Mouse (Mus musculus) lung, postnatal 0 days (tissue): ENCODE results near the gene Clca3a1. TPM values are rescaled to one million over a fixed set of nuclear protein-coding genes. Genes with fewer than 3 reads are reported as not detected.
"Not testable (repeated sequence)": the region's sequence is repeated elsewhere in the genome, so short reads cannot be mapped to it uniquely, and the experiment has no call there.

Source experiments
- ATAC-seq: fragments of 200-750 bp; cut with Nextera tagmentation; 2 replicates; pipeline ENCODE4 v1.8.0; 2017; ENCODE audit warnings: moderate library complexity
- DNase-seq: peaks from one replicate; pipeline ENCODE4 v3.0.0-alpha.2; 2016; ENCODE audit warnings: low spot score
- H3K27ac ChIP-seq: fragments of 300-500 bp; sonication (generic); 2 replicates; pipeline ENCODE4 v1.5.1; 2014; ENCODE audit warnings: antibody characterized with exemption, mild to moderate bottlenecking, low read length, mixed read lengths
- H3K27me3 ChIP-seq: fragments of 300-500 bp; sonication (generic); replicated peaks from 2 replicates; pipeline ENCODE4 v1.6.1; 2014; ENCODE audit warnings: low read length, mixed read lengths; ENCODE audit not compliant: insufficient read depth
- H3K36me3 ChIP-seq: fragments of 300-500 bp; sonication (generic); 2 replicates; pipeline ENCODE4 v1.6.1; 2014; ENCODE audit warnings: low read length, mixed read lengths; ENCODE audit not compliant: insufficient read depth
- H3K4me1 ChIP-seq: fragments of 300-500 bp; sonication (generic); 2 replicates; pipeline ENCODE4 v1.6.1; 2014; ENCODE audit warnings: antibody characterized with exemption, low read depth, low read length, mixed read lengths; ENCODE audit not compliant: insufficient read depth
- H3K4me2 ChIP-seq: fragments of 300-500 bp; sonication (generic); replicated peaks from 2 replicates; pipeline ENCODE4 v1.6.1; 2014; ENCODE audit warnings: low read depth, mild to moderate bottlenecking, low read length, moderate library complexity, mixed read lengths
- H3K4me3 ChIP-seq: fragments of 300-500 bp; sonication (generic); 2 replicates; pipeline ENCODE4 v1.5.1; 2014; ENCODE audit warnings: low read depth, low read length
- H3K9ac ChIP-seq: fragments of 300-500 bp; sonication (generic); replicated peaks from 2 replicates; pipeline ENCODE4 v1.6.1; 2014; ENCODE audit warnings: low read depth, mild to moderate bottlenecking
- H3K9me3 ChIP-seq: fragments of 300-500 bp; sonication (generic); 2 replicates; pipeline ENCODE4 v1.6.1; 2016; ENCODE audit warnings: low read length, mixed read lengths
- CTCF ChIP-seq: IDR thresholded peaks from 2 replicates; pipeline ENCODE4 v1.5.1; 2016; ENCODE audit warnings: antibody characterized with exemption, mild to moderate bottlenecking
- EP300 ChIP-seq: IDR thresholded peaks from 2 replicates; pipeline ENCODE4 v1.6.1; 2016; ENCODE audit warnings: antibody characterized with exemption, mild to moderate bottlenecking, control low read depth
- WGBS: fragments of 180-500 bp; shearing (Covaris S2); extraction: QIAGEN DNeasy Blood & Tissue Kit; methylation state at CpG from one replicate; pipeline ENCODE4 v1.1.7; 2014; 5-methylcytosine and 5-hydroxymethylcytosine counted together
- polyA plus RNA-seq: library from polyadenylated mRNA; unstranded; fragments of >200 nt; fragmentation: Nextera tagmentation; extraction: Ambion mirVana; gene quantifications from 2 replicates; pipeline ENCODE4 v1.2.1, GENCODE M21; 2015

Clca3a1 gene
- polyA plus RNA-seq: 8.9 and 9.9 TPM in 2 replicates

- Histone ChIP-seq H3K27ac (peak within 1 kb of the TSS; percentile 20), H3K4me1 (no peaks in the 10 kb centered on the region; the same call in 1 of the 2 replicates), H3K9me3 (no peaks in the 10 kb centered on the region), H3K27me3 (no peaks in the 10 kb centered on the region), H3K36me3 (no peaks in the 10 kb centered on the region), H3K4me2 (peak within 1 kb of the TSS; percentile 17), H3K4me3 (peak within 1 kb of the TSS; percentile 8; the same call in 1 of the 2 replicates), H3K9ac (no peak within 1 kb of the TSS)
- WGBS: 29% methylated on average over 10 of the region's 11 CpGs
- TF ChIP-seq CTCF: no peak
- peak; percentile 95 for TF ChIP-seq EP300
- DNase-seq (peak; percentile 81), ATAC-seq (peak; percentile 90)
Observed at GRCm38 (mm10) chr3:144760592-144761309, at the start of gene Clca3a1. TSS of gene Clca3a1 (minus strand) at chr3:144760977.

- not testable (repeated sequence) for DNase-seq
Observed at GRCm38 (mm10) chr3:144808153-144808925, 47.6 kb upstream of the Clca3a1 start.

DNA sequence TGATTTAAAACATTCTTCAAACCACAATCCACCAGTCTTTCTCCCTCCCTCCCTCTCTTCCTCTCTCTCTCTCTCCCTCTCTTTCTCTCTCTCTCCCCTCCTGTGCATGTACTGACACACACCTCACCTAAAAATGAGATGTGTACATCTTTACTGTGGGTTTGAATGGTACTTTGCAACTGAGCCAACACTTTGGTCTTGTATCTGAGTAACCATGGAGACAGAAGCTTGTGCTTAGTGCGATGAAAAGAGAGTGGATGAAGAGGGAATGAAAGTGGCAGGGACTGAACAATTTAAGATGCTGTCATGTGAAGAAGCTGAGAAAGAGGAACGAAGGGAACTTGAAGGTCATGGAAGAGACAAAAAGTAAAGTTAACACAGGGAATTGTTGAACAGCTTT is 45.8 kb upstream of the Clca3a1 start:
- ATAC-seq, H3K27ac ChIP-seq, DNase-seq, H3K9ac ChIP-seq, H3K4me2 ChIP-seq, H3K9me3 ChIP-seq, H3K4me1 ChIP-seq, H3K27me3 ChIP-seq, H3K36me3 ChIP-seq, H3K4me3 ChIP-seq: not testable (repeated sequence)
- WGBS: 47% methylated on average over 2 of the region's 2 CpGs

More at GRCm38 (mm10) chr3:144808153-144808925, 47.6 kb upstream of the Clca3a1 start:
- not testable (repeated sequence) for H3K27me3 ChIP-seq, H3K9ac ChIP-seq, ATAC-seq, H3K4me1 ChIP-seq, H3K4me3 ChIP-seq, H3K4me2 ChIP-seq, H3K27ac ChIP-seq, H3K9me3 ChIP-seq, H3K36me3 ChIP-seq
- 44% methylated on average over 14 of the region's 17 CpGs for WGBS

DNA sequence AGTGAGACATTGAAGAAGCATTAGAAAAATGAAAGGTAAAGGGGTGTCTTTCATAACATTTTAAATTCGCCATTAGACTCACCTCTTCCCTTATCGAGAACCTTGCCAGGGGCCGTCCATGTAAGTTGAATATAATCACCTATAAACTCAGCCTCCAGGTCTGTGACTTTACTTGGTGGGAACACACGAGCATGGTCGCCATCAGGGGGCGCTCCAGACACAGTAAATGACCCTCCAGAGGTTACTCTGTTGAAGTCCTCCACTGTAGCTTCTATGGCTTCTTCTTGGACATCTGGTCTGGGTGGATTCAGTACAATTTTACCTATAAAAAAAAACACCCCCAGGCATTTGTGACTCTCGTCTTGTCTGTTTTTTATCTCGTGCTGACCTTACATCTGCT is 41.1 kb upstream of the Clca3a1 start:
- no peak overlapping the region for H3K4me2 ChIP-seq
- H3K4me1 ChIP-seq: no peaks in the 10 kb centered on the region
- no peak for TF ChIP-seq EP300
- peak; percentile 57 for TF ChIP-seq CTCF
- H3K27me3 ChIP-seq: no peaks in the 10 kb centered on the region
- 34% methylated on average over 8 of the region's 8 CpGs for WGBS
- no peak overlapping the region for H3K4me3 ChIP-seq
- H3K27ac ChIP-seq: no peak overlapping the region
- peak; percentile 21 for DNase-seq
- H3K36me3 ChIP-seq: no peaks in the 10 kb centered on the region
- no peak overlapping the region for H3K9ac ChIP-seq
- no peaks in the 10 kb centered on the region for H3K9me3 ChIP-seq
- ATAC-seq: no peak

DNA sequence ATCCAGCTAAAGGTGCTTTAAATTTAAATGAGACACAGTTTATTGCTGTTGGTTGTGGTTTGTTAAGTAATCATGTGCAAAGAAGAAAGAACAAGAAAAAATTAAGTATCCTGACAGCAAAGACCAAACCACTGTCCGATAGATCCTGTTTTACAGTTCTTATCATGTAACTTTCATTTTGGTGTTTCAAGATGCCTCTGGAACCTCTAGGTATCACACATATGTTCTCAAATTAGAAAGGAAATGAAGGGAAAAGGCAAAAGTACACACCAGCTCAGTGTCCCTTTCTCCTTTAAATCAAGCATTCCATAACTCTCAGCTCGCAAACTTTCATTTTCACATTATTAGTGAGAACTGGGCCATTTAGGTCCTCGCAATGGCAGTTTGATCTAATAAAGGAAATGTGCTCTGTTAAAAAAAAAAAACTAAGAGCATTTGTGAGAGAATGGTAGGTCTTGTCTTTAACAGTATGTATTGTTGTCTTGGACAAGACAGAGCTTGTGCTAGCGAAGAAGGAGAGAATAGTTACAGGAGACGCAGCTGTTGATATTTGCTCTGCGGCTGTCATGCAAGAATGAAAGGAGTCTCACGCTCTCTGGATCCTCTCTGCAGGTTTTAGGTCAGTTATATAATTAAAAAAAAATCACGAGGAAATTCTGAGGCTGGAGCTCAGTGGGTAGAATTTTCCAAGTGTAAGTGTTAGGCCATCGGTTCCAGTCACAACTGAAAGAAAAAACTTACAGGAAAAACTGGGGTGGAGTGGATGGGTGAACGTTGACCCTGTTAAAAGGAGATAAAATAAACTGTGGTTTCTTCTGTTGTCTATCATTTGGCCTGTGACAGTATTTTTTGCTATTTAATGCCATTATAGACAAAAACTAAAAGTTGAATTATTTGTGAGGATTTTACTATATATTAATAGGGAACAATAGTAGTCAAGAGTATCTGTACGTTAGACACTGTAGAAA is 24.7 kb upstream of the Clca3a1 start:
- Histone ChIP-seq H3K4me1 (no peaks in the 10 kb centered on the region), H3K4me2 (no peak overlapping the region), H3K27me3 (no peaks in the 10 kb centered on the region), H3K36me3 (no peaks in the 10 kb centered on the region), H3K4me3 (no peak overlapping the region), H3K27ac (no peak overlapping the region), H3K9me3 (no peaks in the 10 kb centered on the region), H3K9ac (no peak overlapping the region)
- DNase-seq (no peak), ATAC-seq (no peak)
- WGBS: 72% methylated on average over 11 of the region's 11 CpGs
- TF ChIP-seq EP300 (no peak), CTCF (no peak)

GRCm38 (mm10) chr3:144765161-144765560 is 4.4 kb upstream of the Clca3a1 start:
- Histone ChIP-seq H3K9ac (no peak overlapping the region), H3K4me2 (no peak overlapping the region), H3K27ac (no peak overlapping the region), H3K36me3 (no peaks in the 10 kb centered on the region), H3K4me1 (no peaks in the 10 kb centered on the region; the same call in 1 of the 2 replicates), H3K4me3 (no peak overlapping the region), H3K27me3 (no peaks in the 10 kb centered on the region), H3K9me3 (no peaks in the 10 kb centered on the region)
- DNase-seq: no peak
- WGBS: 83% methylated on average over 4 of the region's 4 CpGs
- ATAC-seq: no peak
- TF ChIP-seq EP300 (no peak), CTCF (no peak)
